ENCODE assay signal across 7 mouse cellular contexts in genomic region chr1:181465027-181465426, GRCm38 (mm10). TPM values are rescaled to one million over a fixed set of nuclear protein-coding genes. Genes with fewer than 3 reads are reported as not detected.
DNase-seq lines count a peak whose midpoint lies in the region; ATAC-seq and TF ChIP-seq lines count a peak whose summit lies in the region.

No protein-coding gene starts in this region.

- H3K27ac ChIP-seq in layer of hippocampus, adult 2 months = no peak overlapping the region

- H3K4me3 ChIP-seq in layer of hippocampus, adult 2 months = no peak overlapping the region

- ATAC-seq in megakaryocyte, adult 5-6 weeks (ENCODE audit: poor library complexity, severe bottlenecking) = 0 out of 2 replicates have a peak, but pooled peaks have one; percentile 49

- DNase-seq in layer of hippocampus, adult 2 months (ENCODE audit: low spot score in 2 of 2) = no peak
- no peak for DNase-seq in layer of hippocampus, postnatal 36 days
- peak; percentile 42 for DNase-seq in R1 (ENCODE audit: low read depth, low spot score)
- peak; percentile 14 for DNase-seq in embryo, embryonic 11 days
- no peak for DNase-seq in right cerebral cortex, postnatal 4 days
- DNase-seq in layer of hippocampus, adult 9-11 months = no peak

- peak; percentile 72 for TF ChIP-seq CTCF in layer of hippocampus, adult 2 months (conservative IDR thresholded peaks at IDR 0.05)

RNA-seq across cellular contexts. Expression of gene Ccdc121, which starts 46.2 kb away (rescaled TPM):
- under 1 TPM; 0.20 to 0.72 TPM for total RNA-seq in layer of hippocampus, adult 2 months (2021)
- under 1 TPM; 0.20 to 0.25 TPM for total RNA-seq in layer of hippocampus, postnatal 36 days (2021)
- total RNA-seq in megakaryocyte, adult 5-6 weeks (2015) = not detected in 2 replicates
- not detected in 2 replicates for total RNA-seq in megakaryocyte, adult 5-6 weeks (2017)

Comparison
In these comparisons a context has a peak if more than half of its experiments do, and no peak if none do; other contexts are left out.
1. DNase-seq: peak in R1 (single experiment) and embryo, embryonic 11 days (single experiment); none in layer of hippocampus, adult 2 months (0 of 2), layer of hippocampus, postnatal 36 days (0 of 2), right cerebral cortex, postnatal 4 days (single experiment) and layer of hippocampus, adult 9-11 months (single experiment).